Mouse (Mus musculus) liver, embryonic 11.5 days (tissue): ENCODE data around the gene Mybpc2. TPM values are rescaled to one million over a fixed set of nuclear protein-coding genes. Genes with fewer than 3 reads are reported as not detected.

Experiments
- ATAC-seq: fragments of 200-750 bp; cut with Nextera tagmentation; replicated peaks from 2 replicates; pipeline ENCODE4 v1.8.0; 2017; ENCODE audit warnings: moderate number of reproducible peaks, mild to moderate bottlenecking, moderate TSS enrichment, moderate library complexity; ENCODE audit not compliant: low FRiP score
- DNase-seq: peaks from one replicate; pipeline ENCODE4 v3.0.0-alpha.2; 2017; ENCODE audit warnings: low spot score
- H3K27ac ChIP-seq: fragments of 300-500 bp; sonication (generic); 2 replicates; pipeline ENCODE4 v1.5.1; 2014; ENCODE audit warnings: mild to moderate bottlenecking, low read depth, low read length, control low read depth
- H3K27me3 ChIP-seq: fragments of 300-500 bp; sonication (generic); replicated peaks from 2 replicates; pipeline ENCODE4 v1.6.1; 2014; ENCODE audit warnings: low read length, mixed read lengths; ENCODE audit not compliant: control insufficient read depth, insufficient read depth
- H3K36me3 ChIP-seq: fragments of 300-500 bp; sonication (generic); 2 replicates; pipeline ENCODE4 v1.6.1; 2014; ENCODE audit warnings: mild to moderate bottlenecking, low read length, moderate library complexity, mixed read lengths; ENCODE audit not compliant: control insufficient read depth, insufficient read depth
- H3K4me1 ChIP-seq: fragments of 300-500 bp; sonication (generic); replicated peaks from 2 replicates; pipeline ENCODE4 v1.6.1; 2014; ENCODE audit warnings: low read length, mixed read lengths; ENCODE audit not compliant: control insufficient read depth, insufficient read depth
- H3K4me2 ChIP-seq: fragments of 300-500 bp; sonication (generic); 2 replicates; pipeline ENCODE4 v1.6.1; 2014; ENCODE audit warnings: mild to moderate bottlenecking, control low read depth, moderate library complexity
- H3K4me3 ChIP-seq: fragments of 300-500 bp; sonication (generic); 2 replicates; pipeline ENCODE4 v1.5.1; 2014; ENCODE audit warnings: low read depth, low read length, control low read depth
- H3K9ac ChIP-seq: fragments of 300-500 bp; sonication (generic); 2 replicates; pipeline ENCODE4 v1.6.1; 2014; ENCODE audit warnings: low read depth, low read length, control low read depth
- H3K9me3 ChIP-seq: fragments of 300-500 bp; sonication (generic); 2 replicates; pipeline ENCODE4 v1.6.1; 2016; ENCODE audit warnings: low read length, inconsistent platforms, mixed read lengths; ENCODE audit not compliant: control insufficient read depth
- WGBS: fragments of 180-500 bp; shearing (Covaris S2); extraction: QIAGEN DNeasy Blood & Tissue Kit; methylation state at CpG from one replicate; pipeline ENCODE4 v1.1.7; 2014; 5-methylcytosine and 5-hydroxymethylcytosine counted together
- polyA plus RNA-seq: library from polyadenylated mRNA; unstranded; fragments of >200 nt; fragmentation: Nextera tagmentation; extraction: Ambion mirVana; gene quantifications from 2 replicates; pipeline ENCODE4 v1.2.1, GENCODE M21; 2014

Mybpc2 gene
- polyA plus RNA-seq, 1 experiment from 2014 or later, result not detected

GRCm38 (mm10) chr7:44474419-44474818 is 50.0 kb downstream of the Mybpc2 start:
- peaks cover 4% of the 10 kb centered on the region for H3K36me3 ChIP-seq
- H3K4me1 ChIP-seq, result peaks cover 32% of the 10 kb centered on the region
- 35% methylated on average over 4 of the region's 4 CpGs for WGBS
- DNase-seq (no peak), ATAC-seq (no peak)
- H3K4me3 ChIP-seq, result no peak overlapping the region
- peaks cover 51% of the 10 kb centered on the region for H3K27me3 ChIP-seq
- H3K9me3 ChIP-seq, result no peaks in the 10 kb centered on the region
- no peak overlapping the region for H3K4me2 ChIP-seq
- no peak overlapping the region for H3K27ac ChIP-seq
- H3K9ac ChIP-seq, result peak overlapping the region; percentile 43; the same call in 1 of the 2 replicates

- Histone ChIP-seq H3K36me3 (peaks cover 4% of the 10 kb centered on the region), H3K27ac (peak overlapping the region; percentile 16; the same call in 1 of the 2 replicates), H3K9me3 (no peaks in the 10 kb centered on the region), H3K4me3 (no peak overlapping the region), H3K27me3 (peaks cover 40% of the 10 kb centered on the region), H3K9ac (peak overlapping the region; percentile 48), H3K4me1 (peaks cover 42% of the 10 kb centered on the region), H3K4me2 (no peak overlapping the region)
- 39% methylated on average over 9 of the region's 9 CpGs for WGBS
- DNase-seq, result no peak
- ATAC-seq, result peak; percentile 3; the same call in 1 of the 2 replicates
Measured at GRCm38 (mm10) chr7:44472961-44473646, 51.4 kb downstream of the Mybpc2 start.

GRCm38 (mm10) chr7:44472558-44472885 is 51.9 kb downstream of the Mybpc2 start:
- Histone ChIP-seq H3K4me3 (no peak overlapping the region), H3K27ac (peak overlapping the region; percentile 16; the same call in 1 of the 2 replicates), H3K27me3 (peaks cover 34% of the 10 kb centered on the region), H3K9ac (peak overlapping the region; percentile 48), H3K9me3 (no peaks in the 10 kb centered on the region), H3K4me1 (peaks cover 42% of the 10 kb centered on the region), H3K4me2 (no peak overlapping the region), H3K36me3 (peaks cover 4% of the 10 kb centered on the region)
- no peak for ATAC-seq
- DNase-seq, result no peak
- 33% methylated on average over 1 of the region's 1 CpGs for WGBS

GRCm38 (mm10) chr7:44471880-44472557 is 52.4 kb downstream of the Mybpc2 start:
- DNase-seq (no peak), ATAC-seq (no peak)
- Histone ChIP-seq H3K9ac (no peak overlapping the region), H3K36me3 (peaks cover 4% of the 10 kb centered on the region), H3K4me1 (peaks cover 44% of the 10 kb centered on the region), H3K9me3 (no peaks in the 10 kb centered on the region), H3K4me2 (no peak overlapping the region), H3K4me3 (no peak overlapping the region), H3K27ac (peak overlapping the region; percentile 96), H3K27me3 (peaks cover 29% of the 10 kb centered on the region)
- WGBS, result 48% methylated on average over 6 of the region's 6 CpGs

GRCm38 (mm10) chr7:44470696-44471612 is 53.5 kb downstream of the Mybpc2 start:
- Histone ChIP-seq H3K27ac (peak overlapping the region; percentile 96), H3K4me1 (peaks cover 45% of the 10 kb centered on the region), H3K4me3 (0 out of 2 replicates have a peak overlapping the region, but pooled peaks have one; percentile 20), H3K9me3 (no peaks in the 10 kb centered on the region), H3K4me2 (peak overlapping the region; percentile 82), H3K9ac (peak overlapping the region; percentile 87), H3K27me3 (peaks cover 18% of the 10 kb centered on the region), H3K36me3 (peaks cover 4% of the 10 kb centered on the region)
- ATAC-seq, result no peak
- DNase-seq, result no peak
- WGBS, result 78% methylated on average over 16 of the region's 16 CpGs

- H3K9ac ChIP-seq, result peak overlapping the region; percentile 87
Measured at GRCm38 (mm10) chr7:44469677-44470675, 54.5 kb downstream of the Mybpc2 start.

GRCm38 (mm10) chr7:44468644-44469285 is 55.7 kb downstream of the Mybpc2 start:
- WGBS, result 60% methylated on average over 15 of the region's 15 CpGs
- Histone ChIP-seq H3K9me3 (no peaks in the 10 kb centered on the region), H3K27me3 (peaks cover 8% of the 10 kb centered on the region), H3K9ac (peak overlapping the region; percentile 87), H3K27ac (peak overlapping the region; percentile 96), H3K4me1 (peaks cover 46% of the 10 kb centered on the region), H3K4me2 (peak overlapping the region; percentile 82), H3K36me3 (peaks cover 4% of the 10 kb centered on the region), H3K4me3 (peak overlapping the region; percentile 75)
- no peak; the same call in 1 of the 2 replicates for ATAC-seq
- no peak for DNase-seq

More at GRCm38 (mm10) chr7:44469677-44470675, 54.5 kb downstream of the Mybpc2 start:
- peak overlapping the region; percentile 75 for H3K4me3 ChIP-seq
- no peaks in the 10 kb centered on the region for H3K9me3 ChIP-seq
- ATAC-seq, result peak; percentile 62
- peak overlapping the region; percentile 82 for H3K4me2 ChIP-seq
- H3K36me3 ChIP-seq, result peaks cover 4% of the 10 kb centered on the region
- peaks cover 8% of the 10 kb centered on the region for H3K27me3 ChIP-seq
- peaks cover 45% of the 10 kb centered on the region for H3K4me1 ChIP-seq
- 73% methylated on average over 16 of the region's 16 CpGs for WGBS
- no peak for DNase-seq
- peak overlapping the region; percentile 96 for H3K27ac ChIP-seq
